Mouse (Mus musculus) bone marrow, adult 2 months (tissue): Measurements from ENCODE around the gene Fez1. TPM values are rescaled to one million over a fixed set of nuclear protein-coding genes. Genes with fewer than 3 reads are reported as not detected.

Experiments
- H3K27ac ChIP-seq: fragments of 200-500 bp; 2 replicates; pipeline ENCODE4 v1.5.1; 2012; ENCODE audit warnings: low read depth, mild to moderate bottlenecking, control low read depth, inconsistent platforms, low read length; ENCODE audit not compliant: control insufficient read depth, poor library complexity, insufficient read depth
- H3K4me1 ChIP-seq: fragments of 200-500 bp; 2 replicates; pipeline ENCODE4 v1.6.1; 2011; ENCODE audit warnings: low read length; ENCODE audit not compliant: control insufficient read depth, insufficient read depth
- H3K4me3 ChIP-seq: fragments of 200-500 bp; replicated peaks from 2 replicates; pipeline ENCODE3; 2011; ENCODE audit warnings: mild to moderate bottlenecking, low read depth, low read length, control low read depth; ENCODE audit not compliant: control insufficient read depth
- CTCF ChIP-seq: fragments of 200-500 bp; IDR thresholded peaks from 2 replicates; pipeline ENCODE4 v1.5.1; 2011; ENCODE audit warnings: low read length, control low read depth; ENCODE audit not compliant: control insufficient read depth, insufficient read depth
- POLR2A ChIP-seq: fragments of 200-500 bp; IDR thresholded peaks from 2 replicates; pipeline ENCODE4 v1.6.1; 2011; ENCODE audit warnings: low read depth, mild to moderate bottlenecking, control low read depth, low read length, borderline replicate concordance; ENCODE audit not compliant: control insufficient read depth
- WGBS: fragments of 180-500 bp; shearing (Covaris S2); methylation state at CpG from one replicate; pipeline ENCODE4 v1.1.7; 2018; 5-methylcytosine and 5-hydroxymethylcytosine counted together
- polyA plus RNA-seq: library from polyadenylated mRNA; stranded (reverse); fragments of >200 nt; gene quantifications from 2 replicates; pipeline ENCODE4 v1.2.4, GENCODE M21; 2011; ENCODE audit warnings: low replicate concordance; ENCODE audit not compliant: missing spikeins, insufficient read depth, insufficient read length

Fez1 gene
- polyA plus RNA-seq, 1 experiment: 7.3 TPM

DNA sequence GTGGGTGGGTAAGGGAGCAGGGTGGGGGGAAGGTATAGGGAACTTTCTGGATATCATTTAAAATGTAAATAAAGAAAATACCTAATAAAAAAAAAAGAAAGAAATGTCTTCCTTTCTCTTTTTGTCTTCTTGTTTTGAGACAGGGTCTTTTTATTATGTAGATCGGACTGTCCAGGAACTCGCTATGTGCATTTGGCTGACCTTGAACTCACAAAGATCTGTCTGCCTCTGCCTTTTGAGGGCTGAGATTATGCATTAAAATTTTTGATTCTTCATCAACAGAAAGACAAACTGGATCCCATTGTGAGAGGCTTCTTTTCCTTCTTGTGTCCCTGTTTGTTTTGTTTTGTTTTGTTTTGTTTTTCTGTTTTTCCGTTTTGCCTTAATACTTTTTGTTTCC is 18.7 kb upstream of the Fez1 start:
- TF ChIP-seq POLR2A (no peak), CTCF (no peak)
- H3K27ac ChIP-seq: no peak overlapping the region
- 85% methylated on average over 3 of the region's 3 CpGs for WGBS
- no peak overlapping the region for H3K4me3 ChIP-seq
- no peaks in the 10 kb centered on the region for H3K4me1 ChIP-seq

DNA sequence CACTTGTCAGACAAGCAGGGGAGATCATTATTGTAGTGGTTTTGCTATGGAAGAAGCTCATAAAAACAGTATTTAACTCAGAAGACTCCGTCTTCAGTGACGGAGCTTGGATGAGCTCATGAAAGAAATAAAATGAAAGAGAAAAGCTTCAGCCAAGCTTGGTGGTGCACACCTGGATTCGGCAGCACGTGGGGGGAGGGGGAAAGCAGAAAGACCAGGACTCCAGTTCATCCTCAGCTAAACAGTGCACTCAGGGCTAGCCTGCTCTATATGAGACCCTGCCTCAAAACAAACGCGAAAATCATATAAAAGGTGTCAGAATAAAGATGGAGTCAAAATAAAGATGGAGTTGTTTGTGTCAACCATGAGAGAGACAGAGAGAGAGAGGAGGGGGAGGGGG is 18.3 kb upstream of the Fez1 start:
- 77% methylated on average over 6 of the region's 6 CpGs for WGBS
- no peaks in the 10 kb centered on the region for H3K4me1 ChIP-seq
- no peak overlapping the region for H3K4me3 ChIP-seq
- H3K27ac ChIP-seq: no peak overlapping the region
- TF ChIP-seq CTCF (no peak), POLR2A (no peak)

DNA sequence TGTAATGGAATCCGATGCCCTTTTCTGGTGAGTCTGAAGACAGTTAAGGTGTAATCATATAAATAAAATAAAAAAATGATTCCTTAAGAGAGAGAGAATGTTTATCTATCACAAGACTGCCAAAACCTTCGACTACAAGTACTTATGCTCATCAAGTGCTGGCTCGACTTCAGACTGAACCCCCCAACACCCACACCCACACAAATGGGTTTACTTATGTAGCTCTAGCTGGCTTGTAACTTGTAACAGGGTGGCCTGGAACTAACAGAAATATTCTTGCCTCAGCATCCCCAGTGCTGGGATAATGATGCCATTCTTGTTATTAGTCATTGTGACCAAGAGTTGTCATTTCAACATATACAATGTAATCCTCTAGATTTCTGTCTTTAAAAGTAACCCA is 17.7 kb upstream of the Fez1 start:
- H3K4me1 ChIP-seq: no peaks in the 10 kb centered on the region
- no peak overlapping the region for H3K4me3 ChIP-seq
- TF ChIP-seq POLR2A (no peak), CTCF (no peak)
- 73% methylated on average over 3 of the region's 3 CpGs for WGBS
- no peak overlapping the region for H3K27ac ChIP-seq

DNA sequence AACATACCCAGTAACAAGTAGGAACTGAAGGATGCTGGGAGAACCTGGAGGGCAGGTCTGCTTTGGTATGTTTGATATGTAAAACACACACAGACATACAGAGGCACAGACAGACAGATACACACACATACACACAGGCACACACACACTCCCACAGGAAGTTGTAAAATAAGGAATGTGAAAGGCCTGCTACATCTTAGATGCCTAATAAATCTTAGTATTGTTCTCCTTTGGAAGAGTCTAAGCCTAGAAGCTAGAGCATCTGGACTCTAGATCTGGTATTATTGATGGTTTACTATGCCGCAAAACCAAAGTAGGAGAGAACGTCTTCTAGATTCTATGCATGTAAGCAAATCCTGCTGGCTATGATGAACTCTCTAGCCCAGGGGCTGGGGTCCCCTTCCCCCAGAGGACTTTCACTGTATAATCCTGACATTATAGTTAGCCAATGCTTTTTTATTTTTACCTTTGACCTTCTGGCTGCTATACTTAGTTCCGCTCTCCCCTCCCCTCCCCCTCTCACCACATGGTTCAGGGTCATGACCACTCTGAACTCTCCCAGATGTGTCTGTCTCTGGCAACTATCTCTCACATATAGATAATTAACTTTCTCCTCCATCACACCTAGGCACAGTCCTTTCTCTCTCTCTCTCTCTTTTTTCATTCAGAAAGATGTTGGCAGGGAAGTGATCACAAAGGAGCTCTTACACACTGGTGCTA is 16.2 kb upstream of the Fez1 start:
- 97% methylated on average over 3 of the region's 3 CpGs for WGBS
- TF ChIP-seq CTCF: no peak
- TF ChIP-seq POLR2A: no peak
- Histone ChIP-seq H3K4me3 (no peak overlapping the region), H3K4me1 (no peaks in the 10 kb centered on the region), H3K27ac (no peak overlapping the region)

DNA sequence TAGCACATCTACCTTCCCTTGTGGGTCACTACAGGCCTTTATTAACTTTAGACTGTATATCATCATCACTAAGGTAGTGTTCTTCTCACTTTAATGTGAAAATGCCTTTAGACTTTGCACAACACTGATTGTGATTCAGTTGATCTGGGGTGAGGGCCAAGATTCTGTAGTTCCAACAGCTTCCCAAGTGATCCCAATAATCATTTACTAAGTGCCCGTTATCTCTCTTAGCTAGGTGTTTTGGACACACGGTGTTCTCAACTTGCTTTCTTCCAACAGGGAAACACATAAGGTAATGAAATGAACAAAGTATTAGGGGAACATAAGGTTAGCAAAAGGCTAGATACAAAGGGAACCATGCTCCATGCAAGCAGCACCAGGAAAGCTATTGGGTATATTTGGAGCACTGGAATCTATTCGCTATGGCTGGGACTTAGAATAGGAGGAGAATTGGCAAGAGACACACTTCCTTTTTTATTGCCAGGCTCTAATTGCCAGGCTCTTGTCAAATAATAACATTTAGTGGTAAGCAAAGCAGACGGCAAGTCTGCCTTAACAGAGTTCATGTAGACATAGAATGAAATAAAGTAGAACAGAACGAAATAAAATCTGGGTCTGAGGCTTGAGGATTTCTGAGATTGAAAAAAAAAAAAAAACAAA is 13.4 kb upstream of the Fez1 start:
- WGBS: 79% methylated on average over 5 of the region's 5 CpGs
- no peak overlapping the region for H3K4me3 ChIP-seq
- H3K27ac ChIP-seq: no peak overlapping the region
- TF ChIP-seq CTCF (no peak), POLR2A (no peak)
- H3K4me1 ChIP-seq: no peaks in the 10 kb centered on the region

DNA sequence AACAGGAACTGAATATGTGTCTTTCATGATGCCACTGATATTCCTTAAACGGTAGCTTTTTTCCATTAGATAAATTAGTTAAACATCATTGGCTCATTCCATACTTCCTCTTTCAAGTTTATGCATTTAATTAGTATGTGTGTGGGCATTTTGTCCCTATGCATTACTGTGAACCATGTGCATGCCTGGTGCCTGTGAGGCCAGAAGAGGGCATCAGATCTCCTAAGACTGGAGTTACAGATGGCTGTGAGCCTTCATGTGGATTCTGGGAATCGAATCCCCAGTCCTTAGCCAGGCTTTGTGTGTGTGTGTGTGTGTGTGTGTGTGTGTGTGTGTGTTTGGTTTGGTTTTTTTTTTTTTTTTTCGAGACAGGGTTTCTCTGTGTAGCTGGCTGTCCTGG is 7.2 kb upstream of the Fez1 start:
- Histone ChIP-seq H3K4me3 (no peak overlapping the region), H3K27ac (no peak overlapping the region), H3K4me1 (no peaks in the 10 kb centered on the region)
- WGBS: 50% methylated on average over 2 of the region's 3 CpGs
- no peak for TF ChIP-seq POLR2A
- TF ChIP-seq CTCF: no peak

DNA sequence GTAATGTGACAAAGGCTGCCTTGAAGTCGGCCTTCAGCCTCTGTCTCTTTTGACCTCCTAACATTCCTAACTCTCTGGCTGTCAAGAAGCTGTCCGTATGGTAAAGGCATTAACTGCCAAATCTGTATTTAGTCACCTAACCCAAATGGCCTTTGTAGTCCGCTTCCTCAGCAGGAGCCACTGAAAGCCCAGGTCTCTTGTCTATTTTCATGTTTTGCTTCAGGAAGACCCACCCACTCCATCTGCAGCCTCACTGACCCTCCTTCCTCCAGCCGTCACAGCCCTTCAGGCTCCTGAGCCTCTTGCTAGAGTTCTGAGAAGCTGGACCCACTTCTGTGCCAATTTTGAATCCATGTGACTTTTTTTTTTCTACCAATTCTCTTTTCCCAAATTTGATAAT is 2.8 kb upstream of the Fez1 start:
- WGBS: 78% methylated on average over 4 of the region's 4 CpGs
- H3K4me3 ChIP-seq: no peak overlapping the region
- TF ChIP-seq POLR2A: no peak
- H3K27ac ChIP-seq: no peak overlapping the region
- H3K4me1 ChIP-seq: no peaks in the 10 kb centered on the region

DNA sequence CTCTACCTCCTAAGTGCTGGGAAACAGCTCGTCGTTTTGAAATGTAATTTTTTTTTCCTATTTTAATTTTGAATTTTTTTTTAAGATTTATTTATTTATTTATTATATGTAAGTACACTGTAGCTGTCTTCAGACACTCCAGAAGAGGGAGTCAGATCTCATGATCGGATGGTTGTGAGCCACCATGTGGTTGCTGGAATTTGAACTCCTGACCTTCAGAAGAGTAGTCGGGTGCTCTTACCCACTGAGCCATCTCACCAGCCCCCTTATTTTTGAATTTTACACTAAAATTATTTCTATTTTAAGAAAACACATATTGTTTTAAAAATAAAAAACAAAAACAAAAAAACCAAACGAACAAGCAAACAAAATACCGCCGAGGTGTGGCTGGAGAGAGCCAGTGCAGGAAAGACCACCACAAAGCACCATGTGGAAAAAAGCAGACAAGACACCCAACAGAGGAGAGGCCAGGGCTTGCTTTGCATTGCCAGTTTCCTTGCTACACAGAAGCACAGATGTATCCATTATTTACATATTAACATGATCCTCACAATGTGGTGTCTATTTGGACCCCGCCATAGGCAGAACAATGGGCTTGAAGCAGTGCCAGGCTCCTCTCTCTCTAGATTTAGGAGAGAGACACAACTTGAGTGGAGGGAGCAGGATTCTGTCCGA is 558 bp upstream of the Fez1 start:
- 63% methylated on average over 9 of the region's 9 CpGs for WGBS
- Histone ChIP-seq H3K27ac (no peak overlapping the region), H3K4me3 (no peak overlapping the region), H3K4me1 (no peaks in the 10 kb centered on the region)
- TF ChIP-seq CTCF: no peak
- TF ChIP-seq POLR2A: no peak

DNA sequence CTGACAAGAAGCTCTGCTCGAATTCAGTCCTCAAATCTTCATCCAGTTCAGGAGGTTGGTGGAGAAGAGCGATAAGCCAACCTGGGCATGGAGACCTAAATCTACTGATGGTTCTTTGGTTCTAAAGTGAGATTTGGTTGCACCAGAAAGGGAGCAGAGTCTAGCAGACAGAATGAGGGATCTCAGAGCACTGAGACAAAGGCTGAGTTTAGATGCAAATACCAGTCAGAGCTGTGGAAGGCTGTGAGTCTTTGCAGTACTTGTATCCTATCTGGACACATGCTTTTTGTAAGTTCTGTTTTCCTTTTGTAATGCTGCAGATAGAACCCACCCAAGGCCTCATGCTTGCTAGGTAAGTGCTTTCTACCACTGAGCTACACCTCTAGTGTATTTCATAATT is 360 bp downstream of the Fez1 start:
- WGBS: 65% methylated on average over 2 of the region's 2 CpGs
- H3K27ac ChIP-seq: no peak overlapping the region
- no peaks in the 10 kb centered on the region for H3K4me1 ChIP-seq
- TF ChIP-seq CTCF (no peak), POLR2A (no peak)
- no peak overlapping the region for H3K4me3 ChIP-seq
